Mouse (Mus musculus) ES-E14 (cell line): ENCODE measurements around the gene Psma6. TPM values are rescaled to one million over a fixed set of nuclear protein-coding genes. Genes with fewer than 3 reads are reported as not detected.
"Not testable (repeated sequence)": the region's sequence is repeated elsewhere in the genome, so short reads cannot be mapped to it uniquely, and the experiment has no call there.

Experiments
- DNase-seq: peaks from one replicate; pipeline ENCODE4 v3.0.0-alpha.2; 2013; ENCODE audit warnings: low read depth, low spot score
- H3K27ac ChIP-seq: 2 replicates; pipeline ENCODE4 v1.5.1; 2012; ENCODE audit warnings: low read depth, mild to moderate bottlenecking, low read length, moderate library complexity, mixed read lengths; ENCODE audit not compliant: poor library complexity, insufficient read depth, severe bottlenecking
- H3K36me3 ChIP-seq: 2 replicates; pipeline ENCODE4 v1.6.1; 2012; ENCODE audit warnings: mild to moderate bottlenecking, low read length, moderate library complexity, mixed read lengths; ENCODE audit not compliant: control insufficient read depth, poor library complexity, insufficient read depth, severe bottlenecking
- H3K4me1 ChIP-seq, 2 experiments: fragments of 150-350 bp in 1 of 2; sonication (generic) in 1 of 2; 2 replicates each; pipeline ENCODE4 v1.6.1; 2012; ENCODE audit warnings: low read length in 2 of 2, mild to moderate bottlenecking in 1 of 2, mixed read lengths in 1 of 2; ENCODE audit not compliant: control insufficient read depth in 2 of 2, insufficient read depth in 2 of 2, poor library complexity in 1 of 2
- H3K4me3 ChIP-seq, 2 experiments: fragments of 150-350 bp in 1 of 2; sonication (generic) in 1 of 2; 2 replicates each; pipeline ENCODE4 v1.5.1; 2012; ENCODE audit warnings: low read length in 2 of 2, low read depth in 1 of 2, mild to moderate bottlenecking in 1 of 2, mixed read lengths in 1 of 2; ENCODE audit not compliant: insufficient read depth in 1 of 2, poor library complexity in 1 of 2, severe bottlenecking in 1 of 2
- H3K9ac ChIP-seq: 2 replicates; pipeline ENCODE4 v1.6.1; 2012; ENCODE audit warnings: low read depth, mild to moderate bottlenecking, low read length, mixed read lengths; ENCODE audit not compliant: poor library complexity, insufficient read depth, severe bottlenecking
- H3K9me3 ChIP-seq: fragments of 150-350 bp; sonication (generic); 2 replicates; pipeline ENCODE4 v1.6.1; 2012; ENCODE audit warnings: low read depth, mild to moderate bottlenecking, low read length; ENCODE audit not compliant: control insufficient read depth, insufficient read depth
- CHD2 ChIP-seq: IDR thresholded peaks from 2 replicates; pipeline ENCODE4 v1.6.1; 2014; ENCODE audit warnings: mild to moderate bottlenecking, low read depth, low read length, inconsistent platforms
- HCFC1 ChIP-seq: IDR thresholded peaks from 2 replicates; pipeline ENCODE4 v1.6.1; 2012; ENCODE audit warnings: low read length, inconsistent platforms, borderline replicate concordance; ENCODE audit not compliant: insufficient read depth
- MAFK ChIP-seq: IDR thresholded peaks from 2 replicates; pipeline ENCODE4 v1.6.1; 2014; ENCODE audit warnings: mild to moderate bottlenecking, low read depth, low read length, inconsistent platforms; ENCODE audit not compliant: insufficient read depth
- ZC3H11A ChIP-seq: IDR thresholded peaks from 2 replicates; pipeline ENCODE4 v1.6.1; 2012; ENCODE audit warnings: low read depth, mild to moderate bottlenecking, inconsistent platforms, low read length, borderline replicate concordance
- ZNF384 ChIP-seq: IDR thresholded peaks from 2 replicates; pipeline ENCODE4 v1.6.1; 2012; ENCODE audit warnings: low read depth, low read length, inconsistent platforms
- in situ Hi-C, 2 experiments: fragments of 600-800 bp; cut with MboI; formaldehyde crosslinking; loops; one replicate each; pipeline ENCODE4 v1.15.1; 2025; ENCODE audit warnings: low sequenced_read_pairs in 2 of 2, inconsistent platforms in 1 of 2; ENCODE audit not compliant: unreplicated experiment in 2 of 2
- total RNA-seq: library from RNA; depleted of rRNA; stranded (reverse); fragments of 300-350 nt; gene quantifications from 2 replicates; pipeline ENCODE4 v1.2.3, GENCODE M21; 2012; rRNA removed

The Psma6 gene
- 148 and 215 TPM in 2 replicates for total RNA-seq

DNA sequence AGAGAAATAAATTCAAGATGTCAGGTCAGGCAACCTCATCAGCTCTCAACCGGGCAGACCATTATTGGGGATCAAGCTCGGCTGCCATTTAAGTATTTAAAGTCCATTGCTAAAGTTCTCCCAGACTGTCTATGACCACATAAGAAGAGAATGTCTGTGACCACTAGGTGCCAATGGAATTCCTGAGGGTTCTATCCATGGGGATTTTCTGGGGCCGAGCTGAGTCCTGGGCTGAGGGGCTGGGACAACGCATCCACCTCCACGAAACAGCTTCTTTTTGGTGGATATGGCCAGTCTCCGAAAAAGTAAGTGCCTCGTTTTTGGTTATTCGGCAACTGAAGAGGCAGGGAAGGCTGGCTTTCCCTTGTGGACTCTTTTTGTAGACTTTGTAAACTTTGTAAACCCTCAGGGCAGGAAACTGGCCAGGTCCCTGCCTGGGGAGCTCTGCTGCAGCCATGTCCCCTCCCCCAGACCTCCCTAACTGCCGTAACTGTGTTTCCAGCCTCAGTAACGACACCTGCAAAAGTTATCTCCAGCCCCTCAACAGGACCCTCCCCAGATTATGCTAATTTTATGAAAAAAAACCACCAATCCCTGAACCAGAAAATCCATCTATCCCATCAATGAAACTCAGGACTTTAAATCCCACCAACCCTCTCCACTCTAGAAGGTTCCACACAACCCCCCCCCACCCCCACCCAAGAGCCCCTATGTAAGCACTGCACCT is at the start of gene Psma6:
TSS of gene Psma6 (plus strand) at position 200 of the 727 bp plus-strand sequence.
- DNase-seq, result no peak
- Histone ChIP-seq H3K4me3 (0 out of 4 replicates have a peak within 1 kb of the TSS, but pooled peaks of 1 of the 2 experiments have one; percentile 10), H3K9me3 (no peaks in the 10 kb centered on the region), H3K36me3 (no peaks in the 10 kb centered on the region), H3K4me1 (peaks cover 29 to 34% of the 10 kb centered on the region in 2 experiments), H3K9ac (peak within 1 kb of the TSS; percentile 21; the same call in 1 of the 2 replicates), H3K27ac (peak within 1 kb of the TSS; percentile 74)
- in situ Hi-C loops, result no loop called here
- TF ChIP-seq ZC3H11A (no peak), MAFK (no peak), ZNF384 (peak; percentile 62; the same call in 1 of the 2 replicates)

DNA sequence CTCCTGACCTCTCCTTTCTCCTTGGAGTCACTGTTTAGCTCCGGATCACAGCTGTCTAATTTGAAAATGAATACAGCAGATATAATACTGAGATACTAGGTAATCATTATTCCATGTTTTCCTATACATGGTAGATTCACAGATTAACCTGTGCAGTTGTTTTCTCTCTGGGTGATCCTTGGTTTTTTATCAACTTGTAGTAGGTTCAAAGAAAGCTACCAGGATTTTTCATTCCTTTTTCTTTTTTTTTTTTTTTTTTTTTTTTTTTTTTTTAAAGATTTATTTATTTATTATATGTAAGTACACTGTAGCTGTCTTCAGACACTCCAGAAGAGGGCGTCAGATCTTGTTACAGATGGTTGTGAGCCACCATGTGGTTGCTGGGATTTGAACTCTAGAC is 45.5 kb upstream of the Psma6 start:
- DNase-seq, H3K9me3 ChIP-seq, H3K9ac ChIP-seq, H3K36me3 ChIP-seq, H3K4me1 ChIP-seq, H3K4me3 ChIP-seq, H3K27ac ChIP-seq, in situ Hi-C loops: not testable (repeated sequence)
- peak; percentile 76 for TF ChIP-seq ZNF384

DNA sequence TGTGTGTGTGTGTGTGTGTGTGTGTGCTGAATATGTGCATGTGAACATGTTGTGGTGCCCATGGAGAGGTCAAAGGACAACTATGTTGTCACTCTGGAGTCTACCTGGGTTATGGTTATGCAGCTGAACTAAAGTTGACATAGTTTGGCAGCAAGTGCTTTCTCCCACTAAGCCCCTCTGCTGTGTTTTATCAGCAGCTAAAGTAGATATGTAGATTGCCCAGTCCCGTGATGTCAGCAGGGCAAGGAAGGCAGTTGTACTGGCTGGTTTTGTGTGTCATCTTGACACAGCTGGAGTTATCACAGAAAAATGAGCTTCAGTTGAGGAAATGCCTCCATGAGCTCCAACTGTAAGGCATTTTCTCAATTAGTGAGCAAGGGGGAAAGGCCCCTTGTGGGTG is 41.0 kb upstream of the Psma6 start:
- in situ Hi-C loops, H3K4me1 ChIP-seq, DNase-seq, H3K9ac ChIP-seq, H3K27ac ChIP-seq, H3K9me3 ChIP-seq, H3K4me3 ChIP-seq, H3K36me3 ChIP-seq: not testable (repeated sequence)

DNA sequence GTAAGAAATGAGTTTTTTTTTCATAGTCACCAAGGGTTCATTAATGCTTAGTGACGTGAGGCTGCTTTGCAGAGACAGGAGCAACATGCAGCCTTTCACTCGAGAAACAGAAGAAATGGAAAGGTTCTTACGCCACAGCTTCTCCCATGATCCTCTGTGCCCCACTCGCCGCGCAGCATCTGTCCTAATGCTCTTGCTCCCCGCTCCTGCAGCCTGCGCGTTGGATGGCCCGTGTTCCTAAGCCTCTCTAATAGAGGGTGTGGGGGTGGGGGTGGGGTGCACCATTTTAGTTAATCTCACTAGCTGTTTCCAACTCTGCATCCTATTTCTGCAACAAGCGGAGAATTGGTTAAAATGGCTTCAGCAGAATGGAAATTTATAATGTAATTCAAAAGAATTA is 40.0 kb upstream of the Psma6 start:
- no peak for DNase-seq
- Histone ChIP-seq H3K4me1 (peaks cover 2 to 3% of the 10 kb centered on the region in 2 experiments; a peak in 2 of 4 replicates), H3K9ac (no peak overlapping the region), H3K9me3 (no peaks in the 10 kb centered on the region), H3K4me3 (no peak overlapping the region), H3K36me3 (no peaks in the 10 kb centered on the region), H3K27ac (no peak overlapping the region)
- in situ Hi-C loops, result no loop called here
- TF ChIP-seq HCFC1 (no peak), CHD2 (no peak), ZC3H11A (no peak), ZNF384 (no peak), MAFK (no peak)

DNA sequence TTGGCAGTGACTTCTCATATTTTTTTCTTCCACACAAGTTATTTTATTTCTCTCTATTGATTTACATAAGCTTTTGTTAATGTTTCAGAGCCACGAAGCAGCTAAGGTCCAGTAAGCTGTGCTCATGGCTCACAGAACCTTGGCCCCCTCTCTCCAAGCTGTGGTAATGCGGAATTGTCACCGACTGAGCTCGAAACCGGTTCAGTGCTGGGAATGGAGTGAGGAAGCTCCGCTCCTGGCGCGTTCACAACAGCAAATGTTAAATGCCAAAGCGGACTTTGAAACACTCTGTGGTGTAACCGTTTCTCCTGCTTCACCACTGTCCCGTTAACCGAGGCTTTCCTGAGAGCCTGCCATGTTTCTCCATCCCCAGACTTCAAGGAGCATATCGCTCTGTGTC is 39.4 kb upstream of the Psma6 start:
- no peak overlapping the region for H3K27ac ChIP-seq
- in situ Hi-C loops, result no loop called here
- H3K4me1 ChIP-seq, result peaks cover 2 to 3% of the 10 kb centered on the region in 2 experiments; a peak in 2 of 4 replicates
- TF ChIP-seq ZC3H11A (no peak), MAFK (no peak), ZNF384 (no peak), HCFC1 (no peak), CHD2 (no peak)
- no peak overlapping the region for H3K4me3 ChIP-seq
- H3K9me3 ChIP-seq, result no peaks in the 10 kb centered on the region
- no peak overlapping the region; the same call in 1 of the 2 replicates for H3K9ac ChIP-seq
- no peak for DNase-seq
- no peaks in the 10 kb centered on the region for H3K36me3 ChIP-seq
